Mouse (Mus musculus) cerebellum, adult 2 months (tissue): Measurements from ENCODE around the gene Armh3.

Experiments
- CTCF ChIP-seq: fragments of 200-500 bp; IDR thresholded peaks from 2 replicates; pipeline ENCODE4 v1.5.1; 2011; ENCODE audit warnings: low read depth, mild to moderate bottlenecking, control low read depth, low read length, moderate library complexity, borderline replicate concordance; ENCODE audit not compliant: insufficient read depth
- POLR2A ChIP-seq: fragments of 200-500 bp; IDR thresholded peaks from 2 replicates; pipeline ENCODE4 v1.6.1; 2011; ENCODE audit warnings: low read length, control low read depth, borderline replicate concordance; ENCODE audit not compliant: insufficient read depth

DNA sequence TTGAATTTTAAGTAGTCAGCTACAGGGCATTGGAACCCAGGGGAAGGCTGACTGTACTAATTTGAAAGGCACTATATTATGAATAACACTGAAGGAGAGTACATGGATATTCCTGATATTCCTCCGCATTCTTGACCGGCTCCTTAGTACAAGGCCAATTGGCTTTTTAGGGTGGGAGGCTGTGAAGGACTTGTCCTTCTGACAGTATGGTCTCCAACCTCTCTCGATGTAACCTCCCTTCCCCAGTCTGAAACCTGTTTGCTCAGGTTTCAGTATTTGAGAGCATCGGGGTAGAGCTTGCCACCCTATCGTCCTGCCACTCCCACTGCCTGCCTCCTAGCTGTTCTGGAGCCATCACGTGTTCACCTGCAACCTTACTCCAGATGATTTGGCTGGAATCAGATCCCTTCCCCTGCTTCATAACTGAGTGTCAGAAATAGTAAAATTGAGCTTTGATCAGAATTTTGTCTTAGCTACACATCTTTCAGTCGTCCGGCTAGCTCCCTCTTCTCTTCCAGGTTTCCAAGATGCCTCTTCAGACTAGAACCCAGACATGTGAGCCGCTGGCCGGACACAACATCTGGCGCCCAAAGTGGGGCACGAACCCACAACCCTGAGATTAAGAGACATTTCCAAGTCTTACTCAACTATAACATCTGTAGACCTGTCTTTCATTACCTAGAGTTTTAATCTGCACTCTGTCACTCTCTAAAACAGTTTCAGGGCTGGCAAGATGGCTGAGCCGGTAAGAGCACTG is 4.1 kb downstream of the Armh3 start:
- TF ChIP-seq CTCF (no peak), POLR2A (no peak)
